Mouse (Mus musculus): ENCODE data around the gene Cyp4f18.
"Not testable (repeated sequence)": the region's sequence is repeated elsewhere in the genome, so short reads cannot be mapped to it uniquely, and the experiment has no call there.

The Cyp4f18 gene

GRCm38 (mm10) chr8:72009473-72009872 lies at the start of gene Cyp4f18:
Cyp4f18 (minus strand) TSS chr8:72009626.
- DNase-seq (ENCODE audit: low spot score in 2 of 2): no peak

DNA sequence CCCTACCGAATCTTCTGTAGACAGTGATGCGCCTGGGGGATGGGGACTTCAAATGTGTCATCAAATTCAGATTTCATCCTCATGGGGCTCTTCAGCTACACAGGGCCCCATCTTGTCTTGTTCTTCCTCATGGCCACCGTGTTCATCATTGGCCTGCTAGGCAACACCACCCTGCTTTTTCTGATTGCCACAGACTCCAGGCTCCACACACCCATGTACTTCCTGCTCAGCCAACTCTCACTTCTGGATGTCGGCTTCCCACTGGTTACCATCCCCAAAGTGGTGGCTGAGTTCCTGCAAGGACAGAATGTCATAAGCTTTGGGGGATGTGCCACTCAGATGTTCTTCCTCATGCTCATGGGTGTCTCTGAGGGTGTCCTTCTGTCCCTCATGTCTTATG lies 48.2 kb upstream of the Cyp4f18 start:
- not testable (repeated sequence) for DNase-seq (ENCODE audit: low spot score in 2 of 2)

DNA sequence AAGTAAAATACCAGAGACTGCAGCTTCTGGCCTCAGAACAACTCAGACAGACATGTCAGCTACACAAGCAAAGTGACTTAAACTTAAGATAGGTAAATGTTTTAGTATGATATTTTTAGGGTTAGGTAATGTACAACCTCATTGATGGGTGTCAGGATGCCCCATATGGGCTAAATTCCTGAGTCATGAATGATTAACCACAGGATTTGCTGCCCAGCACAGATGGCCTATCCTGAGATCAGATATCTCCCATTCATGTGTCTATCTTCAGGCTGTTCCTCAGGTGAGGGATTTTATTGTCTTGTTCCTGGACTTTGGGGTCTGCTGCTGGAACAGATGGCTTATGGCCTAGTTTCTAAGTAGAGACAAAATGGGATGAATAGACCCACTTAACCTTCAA lies 45.2 kb upstream of the Cyp4f18 start:
- not testable (repeated sequence) for DNase-seq (ENCODE audit: low spot score in 2 of 2)

GRCm38 (mm10) chr8:72042493-72042892 lies 33.1 kb upstream of the Cyp4f18 start:
- DNase-seq (ENCODE audit: low spot score in 2 of 2): no peak

GRCm38 (mm10) chr8:72040918-72041317 lies 31.5 kb upstream of the Cyp4f18 start, which contains the start of gene Olfr372:
Olfr372 (plus strand) TSS chr8:72041218.
- DNase-seq (ENCODE audit: low spot score in 2 of 2): not testable (repeated sequence)

DNA sequence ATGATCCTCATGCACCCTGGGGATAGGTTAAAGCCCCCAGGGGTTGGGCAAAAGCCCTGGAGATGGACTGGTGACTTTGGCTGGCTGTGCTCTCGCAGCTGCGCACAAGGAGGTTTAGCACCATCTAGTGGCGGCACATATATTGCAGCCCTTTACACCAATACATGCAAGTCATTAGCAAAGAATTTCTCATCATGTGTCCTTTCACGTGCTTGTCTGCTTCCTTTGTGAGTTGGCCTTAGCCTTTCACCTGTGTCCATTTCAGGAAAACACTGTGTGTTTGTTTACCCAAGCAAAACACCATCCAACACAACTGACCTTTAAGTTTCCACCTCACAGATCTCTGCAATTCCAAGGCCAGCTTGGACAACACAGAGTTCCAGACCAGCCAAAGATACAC lies 23.5 kb upstream of the Cyp4f18 start:
- peak in 1 of 2 experiments; percentile 30 for DNase-seq (ENCODE audit: low spot score in 2 of 2)

GRCm38 (mm10) chr8:72024886-72025285 lies 15.5 kb upstream of the Cyp4f18 start:
- DNase-seq (ENCODE audit: low spot score in 2 of 2): not testable (repeated sequence)

DNA sequence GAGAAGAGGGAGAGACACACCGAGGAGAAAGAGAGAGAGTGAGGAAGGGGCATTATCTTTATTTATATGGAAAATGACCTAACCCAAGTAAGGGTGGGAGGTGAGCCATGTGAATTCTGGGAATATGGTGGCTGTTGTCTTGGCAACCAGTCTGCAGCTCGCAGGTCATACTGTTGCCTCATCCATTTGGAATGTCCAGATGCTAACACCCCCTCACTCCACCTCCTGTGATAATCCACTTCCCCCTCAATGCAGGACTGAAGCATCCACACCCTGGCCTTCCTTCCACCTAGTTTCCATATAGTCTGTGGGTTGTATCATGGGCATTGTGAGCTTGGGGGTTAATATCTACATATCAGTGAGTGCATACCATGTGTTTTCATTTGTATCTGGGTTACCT lies 10.4 kb upstream of the Cyp4f18 start:
- DNase-seq (ENCODE audit: low spot score in 2 of 2): no peak

GRCm38 (mm10) chr8:72019022-72019421 lies 9.6 kb upstream of the Cyp4f18 start:
- DNase-seq (ENCODE audit: low spot score in 2 of 2): not testable (repeated sequence)

- DNase-seq (ENCODE audit: low spot score in 2 of 2): no peak
These were observed 8.7 kb upstream of the Cyp4f18 start for GRCm38 (mm10) chr8:72018141-72018540.

DNA sequence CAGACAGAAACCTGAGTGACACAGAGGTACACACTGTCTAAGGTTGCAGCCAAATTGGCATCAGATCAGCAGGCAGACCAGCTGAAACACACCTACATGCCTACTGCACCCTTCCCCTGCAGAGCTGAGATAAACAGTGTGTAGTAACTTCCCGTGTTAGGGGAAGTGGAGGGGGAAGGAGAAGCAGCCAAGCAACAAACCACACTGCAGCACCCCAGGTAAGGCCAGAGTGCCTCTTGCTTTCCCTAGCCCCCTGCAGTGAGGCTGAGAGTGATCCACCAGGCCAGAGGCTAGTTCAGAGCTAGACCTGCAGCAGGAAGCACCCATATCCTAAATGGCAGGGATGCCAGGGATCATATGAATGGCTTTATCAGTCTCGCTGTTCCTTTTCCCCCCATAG lies 7.9 kb upstream of the Cyp4f18 start:
- DNase-seq (ENCODE audit: low spot score in 2 of 2): not testable (repeated sequence)

- not testable (repeated sequence) for DNase-seq (ENCODE audit: low spot score in 2 of 2)
These were observed 4.2 kb upstream of the Cyp4f18 start for GRCm38 (mm10) chr8:72013506-72014228.

GRCm38 (mm10) chr8:72008134-72008641 lies 1.2 kb downstream of the Cyp4f18 start:
- no peak for DNase-seq (ENCODE audit: low spot score in 2 of 2)

- DNase-seq (ENCODE audit: low spot score in 2 of 2): no peak
These were observed 2.7 kb downstream of the Cyp4f18 start for GRCm38 (mm10) chr8:72006763-72007162.

DNA sequence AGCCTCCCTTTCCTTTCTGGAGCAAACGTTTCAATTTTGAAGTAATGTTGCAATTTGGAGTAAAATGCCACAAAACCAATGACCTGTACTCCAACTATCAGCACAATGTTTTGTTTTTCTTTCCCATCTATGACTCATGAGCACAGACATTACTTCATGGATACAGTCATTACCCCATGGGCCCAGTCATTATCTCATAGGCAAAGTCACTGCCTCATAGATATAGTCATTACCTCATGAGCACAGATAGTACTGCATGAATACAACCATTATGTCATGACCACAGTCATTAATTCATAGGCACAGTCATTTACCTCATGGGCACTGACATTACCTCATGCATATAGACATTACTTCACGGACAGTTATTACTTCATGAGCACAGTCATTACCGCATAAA lies 3.5 kb downstream of the Cyp4f18 start:
- DNase-seq (ENCODE audit: low spot score in 2 of 2): no peak

GRCm38 (mm10) chr8:72002942-72003341 lies 6.5 kb downstream of the Cyp4f18 start:
- peak in 1 of 2 experiments; percentile 50 for DNase-seq (ENCODE audit: low spot score in 2 of 2)

GRCm38 (mm10) chr8:72000223-72000622 lies 9.2 kb downstream of the Cyp4f18 start:
- DNase-seq (ENCODE audit: low spot score in 2 of 2): no peak

- no peak for DNase-seq (ENCODE audit: low spot score in 2 of 2)
These were observed 10.0 kb downstream of the Cyp4f18 start for GRCm38 (mm10) chr8:71999434-71999833.

DNA sequence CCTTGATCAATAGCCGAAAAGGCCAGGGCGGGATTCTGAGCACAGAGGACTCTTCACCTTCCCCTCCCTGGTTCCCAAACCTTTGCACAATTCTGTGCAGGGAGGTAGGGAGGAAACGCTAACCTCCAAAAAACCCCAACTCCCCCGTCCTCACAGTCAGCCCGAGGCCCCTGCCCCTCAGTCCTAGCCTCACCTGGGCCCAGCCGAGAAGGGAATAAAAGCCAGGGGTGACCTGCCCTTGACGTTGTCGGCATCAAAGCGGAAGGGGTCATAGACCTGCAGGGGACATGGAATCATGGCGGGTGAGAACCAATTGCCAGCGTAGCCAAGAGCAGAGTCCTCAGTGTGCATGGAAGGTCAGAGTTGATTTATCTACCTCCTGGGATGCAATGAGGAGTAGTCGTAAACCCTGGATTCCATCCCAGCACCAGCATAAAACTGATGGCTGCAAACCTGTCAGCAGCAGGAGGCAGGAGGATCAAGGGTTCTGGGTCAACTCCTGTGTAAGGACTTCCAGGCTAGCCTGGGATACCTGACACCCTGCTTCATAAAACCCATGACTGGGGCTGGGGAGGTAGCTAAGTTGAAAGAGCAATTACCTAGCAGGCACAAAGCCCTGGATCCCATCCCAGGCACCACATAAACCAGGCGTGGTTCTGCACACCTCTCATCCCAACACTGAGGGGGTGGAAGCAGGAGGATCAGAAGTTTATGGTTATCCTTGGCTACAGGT lies 20.4 kb downstream of the Cyp4f18 start:
- no peak for DNase-seq (ENCODE audit: low spot score in 2 of 2)

DNA sequence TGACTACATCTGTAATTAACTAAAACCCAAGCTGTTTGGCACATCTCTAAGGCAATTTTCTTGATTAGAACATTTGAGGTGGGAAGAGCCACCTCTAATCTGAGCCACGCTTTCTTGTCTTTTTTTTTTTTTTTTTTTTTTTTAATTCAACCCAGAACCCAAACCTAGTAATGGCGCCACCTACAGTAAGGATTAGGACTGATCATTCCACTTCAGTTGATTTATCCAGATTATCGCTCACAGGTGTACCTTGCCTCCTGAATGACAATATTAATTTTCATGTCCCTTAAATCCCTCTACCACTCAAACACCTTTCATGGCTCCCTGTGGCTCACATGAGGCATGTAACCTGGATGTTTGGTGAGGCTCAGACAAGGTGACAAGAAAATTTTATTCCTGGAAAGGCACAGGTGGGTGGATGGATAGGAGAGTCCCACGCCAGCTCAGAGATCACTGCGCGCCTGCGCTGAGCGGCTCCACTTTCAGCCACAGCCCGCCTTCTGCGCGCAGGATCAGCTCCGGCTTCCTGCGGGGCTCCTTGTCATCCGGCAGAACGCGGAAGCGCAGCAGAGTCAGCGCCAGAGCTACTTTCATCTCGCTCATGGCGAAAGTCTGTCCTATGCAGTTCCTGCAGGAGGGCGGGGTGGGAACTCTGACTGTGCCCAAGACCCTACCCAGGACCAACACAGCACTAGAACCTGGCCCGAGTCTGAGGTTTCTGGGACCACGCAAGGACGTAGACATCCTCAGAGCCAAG lies 21.1 kb downstream of the Cyp4f18 start:
- peak; percentile 39 to 43 for DNase-seq (ENCODE audit: low spot score in 2 of 2)

DNA sequence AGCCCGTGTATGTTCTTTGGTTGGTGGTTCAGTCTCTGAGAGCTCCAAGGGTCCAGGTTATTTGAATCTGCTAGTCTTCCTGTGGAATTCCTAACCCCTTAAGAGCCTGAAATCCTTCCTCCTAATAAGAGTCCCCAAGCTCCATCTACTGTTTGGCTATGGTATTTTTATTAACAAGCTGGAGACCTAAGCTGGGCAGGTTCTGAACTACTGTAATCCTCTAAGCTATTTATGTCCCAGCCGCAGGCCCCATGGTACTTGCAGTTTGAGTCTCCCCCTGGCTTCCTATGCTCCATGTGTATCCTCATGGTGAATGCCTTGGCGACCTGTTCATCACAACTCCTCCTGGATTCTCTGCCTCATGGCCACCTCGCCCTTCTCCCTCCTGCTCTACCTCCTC lies 24.8 kb downstream of the Cyp4f18 start:
- no peak for DNase-seq (ENCODE audit: low spot score in 2 of 2)

DNA sequence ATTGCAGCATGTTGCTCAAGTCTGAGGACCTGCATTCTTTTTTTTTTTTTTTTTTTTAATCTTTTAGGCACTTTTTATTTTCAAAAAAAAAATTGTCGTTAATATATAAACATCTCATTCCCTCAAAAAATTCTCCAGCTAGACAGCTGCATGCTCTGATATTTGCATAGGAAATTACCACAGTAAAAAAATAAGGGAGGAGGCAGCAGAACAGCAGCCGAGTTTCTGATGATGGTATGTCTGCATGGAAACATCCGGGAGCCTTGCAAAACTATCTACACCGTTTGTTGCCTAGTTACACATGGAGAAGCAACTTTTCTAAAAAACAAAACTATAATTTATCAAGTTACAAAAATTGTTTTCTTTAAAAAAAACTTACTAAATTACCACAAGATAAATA lies 28.0 kb downstream of the Cyp4f18 start:
- no peak for DNase-seq (ENCODE audit: low spot score in 2 of 2)
